Mouse (Mus musculus): Measurements from ENCODE around the gene Mvd.

GRCm38 (mm10) chr8:122484831-122485230, 41.6 kb upstream of the Mvd start:
- TF ChIP-seq CTCF (IDR thresholded peaks at IDR 0.05; ENCODE audit: low read depth) (no peak), EP300 (IDR thresholded peaks at IDR 0.05; ENCODE audit: low read depth) (no peak)

Measured in heart, postnatal 0 days (tissue).